Mouse (Mus musculus) bone marrow macrophage, adult 2 months (primary cell): Measurements from ENCODE around the gene Rb1. TPM values are rescaled to one million over a fixed set of nuclear protein-coding genes. Genes with fewer than 3 reads are reported as not detected.

ENCODE experiments used
- H3K27ac ChIP-seq: 2 replicates; pipeline ENCODE4 v1.5.1; 2012; ENCODE audit warnings: low read depth, low read length; ENCODE audit not compliant: insufficient read depth
- H3K4me1 ChIP-seq: 2 replicates; pipeline ENCODE4 v1.6.1; 2012; ENCODE audit warnings: low read length; ENCODE audit not compliant: control insufficient read depth, insufficient read depth
- H3K4me3 ChIP-seq: 2 replicates; pipeline ENCODE4 v1.5.1; 2012; ENCODE audit warnings: mild to moderate bottlenecking, low read length, moderate library complexity; ENCODE audit not compliant: insufficient read depth
- CTCF ChIP-seq: IDR thresholded peaks from 2 replicates; pipeline ENCODE4 v1.5.1; 2012; ENCODE audit warnings: low read depth, mild to moderate bottlenecking, low read length, moderate library complexity
- POLR2A ChIP-seq: IDR thresholded peaks from 2 replicates; pipeline ENCODE4 v1.6.1; 2012; ENCODE audit warnings: mild to moderate bottlenecking, low read depth, low read length, borderline replicate concordance
- polyA plus RNA-seq: library from polyadenylated mRNA; stranded (reverse); fragments of >200 nt; gene quantifications from 2 replicates; pipeline ENCODE4 v1.2.4, GENCODE M21; 2012; ENCODE audit not compliant: missing spikeins, insufficient read depth, insufficient read length

Gene Rb1
- polyA plus RNA-seq, 1 experiment, result 46.2 TPM

DNA sequence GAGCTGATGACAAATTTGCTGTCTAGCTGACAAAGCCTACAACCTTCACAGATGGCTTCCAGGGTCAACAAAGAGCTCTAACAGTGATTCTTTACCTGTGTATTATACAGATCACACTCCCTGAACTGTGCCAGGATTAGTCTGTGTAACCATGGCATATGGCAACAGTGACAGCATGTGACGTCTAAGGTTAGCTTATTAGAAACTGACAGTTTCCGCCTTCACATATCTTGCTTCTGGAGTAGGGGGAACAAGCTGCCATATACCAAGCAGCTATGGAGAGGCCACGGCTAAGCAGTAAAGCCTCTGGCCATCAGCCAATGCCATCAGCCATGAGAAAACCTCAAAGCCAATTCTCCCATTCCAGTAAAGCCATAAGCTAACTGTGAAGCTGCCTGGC lies 99.3 kb downstream of the Rb1 start:
- TF ChIP-seq CTCF (no peak), POLR2A (no peak)
- Histone ChIP-seq H3K4me1 (peaks cover 35% of the 10 kb centered on the region), H3K27ac (no peak overlapping the region), H3K4me3 (no peak overlapping the region)

DNA sequence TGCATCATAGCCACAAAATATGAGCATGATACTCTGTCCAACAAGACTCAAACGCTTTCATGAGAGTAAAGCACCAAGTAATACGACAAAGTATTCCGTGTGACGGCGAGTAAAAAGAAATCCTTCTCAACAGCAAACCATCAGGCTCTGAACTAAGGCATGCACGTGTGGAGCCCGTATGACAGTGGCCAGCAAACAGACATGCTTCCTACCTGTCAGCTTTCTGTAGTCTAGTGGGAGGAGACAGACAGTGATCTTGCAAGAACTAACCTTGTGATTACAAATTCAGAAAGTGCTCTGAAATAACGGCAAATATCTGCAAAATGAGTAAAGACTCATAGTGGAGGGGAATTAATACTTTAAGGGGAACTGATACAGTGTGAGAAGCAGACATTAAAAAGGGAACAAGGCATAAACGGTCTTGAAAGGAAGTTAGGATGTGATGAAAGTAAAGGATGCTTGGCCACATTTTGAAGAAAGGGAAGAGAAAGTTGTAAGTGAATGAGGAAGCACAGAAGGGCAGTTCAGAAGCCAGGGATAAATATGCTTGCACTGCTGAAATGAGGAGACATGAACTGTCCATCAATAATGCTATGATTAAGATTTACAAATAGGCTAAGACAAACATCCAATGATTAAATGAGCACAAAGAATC lies 103.2 kb downstream of the Rb1 start:
- H3K4me1 ChIP-seq, result peaks cover 33% of the 10 kb centered on the region
- TF ChIP-seq POLR2A (no peak), CTCF (no peak)
- H3K27ac ChIP-seq, result peak overlapping the region; percentile 83
- peak overlapping the region; percentile 34 for H3K4me3 ChIP-seq

DNA sequence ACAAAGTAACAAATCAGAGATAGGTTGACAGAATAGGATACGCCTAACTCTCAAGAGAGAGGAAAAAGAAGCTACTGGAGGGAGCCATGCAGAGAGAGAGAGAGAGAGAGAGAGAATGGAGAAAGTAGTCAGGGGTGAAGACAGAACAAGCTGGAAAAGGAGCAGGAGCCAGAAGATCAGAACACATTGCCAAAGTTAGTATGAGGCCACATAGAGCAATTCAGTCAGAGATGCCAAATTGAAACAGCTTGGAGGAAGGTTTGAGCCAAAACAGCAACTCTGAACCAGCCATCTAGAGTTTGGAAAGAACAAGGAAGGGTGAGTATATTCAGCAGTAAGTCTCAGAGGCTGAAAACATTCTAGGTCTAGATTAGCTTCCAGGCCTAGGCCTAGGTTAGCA lies 108.6 kb downstream of the Rb1 start:
- Histone ChIP-seq H3K4me1 (peaks cover 10% of the 10 kb centered on the region), H3K4me3 (no peak overlapping the region), H3K27ac (no peak overlapping the region)
- TF ChIP-seq CTCF, result no peak
- TF ChIP-seq POLR2A, result no peak

DNA sequence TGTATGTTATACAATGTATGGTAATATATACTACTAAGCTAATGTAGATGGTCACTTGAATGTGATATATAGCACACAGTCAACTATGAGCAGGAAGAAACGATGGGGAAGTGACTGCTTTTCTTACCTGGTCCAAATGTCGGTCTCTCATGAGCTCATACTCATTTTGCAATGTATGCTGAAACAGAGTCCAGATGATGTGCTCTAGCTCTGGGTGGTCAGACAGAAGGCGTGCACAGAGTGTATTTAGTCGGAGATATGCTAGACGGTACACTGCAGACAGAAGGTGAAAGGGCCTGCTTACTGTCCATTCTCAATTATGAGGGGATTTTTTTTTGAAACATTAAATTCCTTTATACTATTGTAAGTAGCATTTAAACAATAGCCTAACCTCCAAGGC lies 114.1 kb downstream of the Rb1 start:
- H3K4me3 ChIP-seq, result no peak overlapping the region
- H3K27ac ChIP-seq, result no peak overlapping the region
- TF ChIP-seq POLR2A (no peak), CTCF (no peak)
- peaks cover 24% of the 10 kb centered on the region for H3K4me1 ChIP-seq

DNA sequence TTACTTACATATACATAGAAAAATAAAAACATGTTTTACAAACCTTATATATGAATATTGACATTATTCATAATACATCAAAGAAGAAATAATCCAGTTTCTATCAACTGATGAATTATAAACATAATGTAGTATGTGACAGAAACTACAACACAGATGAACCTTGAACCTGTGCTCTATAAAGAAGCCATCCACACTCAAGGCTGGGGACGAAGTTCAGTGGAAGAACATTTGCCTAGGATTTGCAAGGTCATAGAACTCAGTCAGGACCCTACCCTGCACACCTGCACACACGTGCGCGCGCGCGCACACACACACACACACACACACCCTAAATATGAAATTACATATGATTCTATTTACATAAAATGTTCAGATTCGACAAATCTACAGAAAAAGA lies 115.4 kb downstream of the Rb1 start:
- H3K27ac ChIP-seq, result no peak overlapping the region
- TF ChIP-seq POLR2A (no peak), CTCF (no peak)
- H3K4me3 ChIP-seq, result no peak overlapping the region
- peaks cover 21% of the 10 kb centered on the region for H3K4me1 ChIP-seq

DNA sequence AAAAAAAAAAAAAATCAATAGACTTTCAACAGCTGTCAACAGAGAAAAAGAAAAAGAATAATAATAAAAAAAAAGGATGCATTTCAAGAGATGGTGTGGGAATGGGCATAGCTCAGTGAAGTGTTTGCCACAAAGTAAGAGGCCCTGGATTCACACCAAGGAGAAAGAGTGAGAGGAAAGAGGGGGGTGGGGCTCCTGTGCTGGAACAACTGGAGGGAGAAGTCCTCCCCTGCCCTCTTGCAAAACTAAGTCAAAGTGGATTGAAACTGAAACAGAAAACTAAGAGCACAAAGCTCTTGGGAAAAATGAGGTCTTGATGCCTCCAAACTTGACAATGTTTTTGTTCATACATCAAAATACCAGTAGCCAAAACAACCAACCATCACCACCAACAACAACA lies 116.4 kb downstream of the Rb1 start:
- Histone ChIP-seq H3K4me3 (no peak overlapping the region), H3K27ac (no peak overlapping the region; the same call in 1 of the 2 replicates), H3K4me1 (peaks cover 21% of the 10 kb centered on the region)
- TF ChIP-seq CTCF (no peak), POLR2A (no peak)

DNA sequence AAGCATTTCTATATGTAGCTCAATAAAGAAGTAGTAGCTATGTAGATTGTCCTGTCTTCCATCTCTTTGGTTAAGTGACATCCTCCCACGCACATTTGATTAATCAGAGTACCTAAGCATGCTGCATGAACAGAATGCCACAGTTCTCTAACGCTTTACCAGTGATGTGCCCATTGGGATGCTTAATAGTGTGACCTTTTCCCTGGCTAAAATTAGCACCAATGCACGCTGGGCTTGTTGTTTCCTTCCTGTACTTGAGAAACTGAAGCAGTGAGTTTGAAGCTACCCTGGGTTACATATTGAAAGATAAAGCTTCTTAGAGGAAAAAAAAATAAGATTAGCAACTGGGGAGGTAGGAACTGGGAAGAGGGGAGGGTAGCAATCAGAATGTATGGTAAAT lies 121.6 kb downstream of the Rb1 start:
- no peak for TF ChIP-seq CTCF
- no peak for TF ChIP-seq POLR2A
- Histone ChIP-seq H3K27ac (no peak overlapping the region), H3K4me3 (no peak overlapping the region), H3K4me1 (peaks cover 5% of the 10 kb centered on the region)

DNA sequence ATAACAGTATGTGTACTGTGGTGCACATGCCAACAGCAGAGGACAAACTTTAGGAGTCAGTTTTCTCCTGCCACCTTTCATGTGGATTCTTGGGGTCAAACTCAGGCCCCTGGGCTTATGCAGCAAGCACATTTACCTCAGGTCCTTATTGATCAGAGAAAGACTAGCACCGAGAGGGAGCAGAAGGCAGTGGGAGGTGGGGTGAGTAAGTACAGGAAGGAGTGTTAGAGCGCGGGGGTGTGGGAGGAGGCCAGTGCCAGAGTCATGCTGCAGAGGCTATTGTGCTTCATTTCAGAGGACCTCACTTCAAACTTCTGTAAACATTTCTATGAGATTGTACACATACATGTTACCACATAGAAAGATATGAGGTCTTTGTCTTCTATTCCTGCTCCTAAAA lies 124.2 kb downstream of the Rb1 start:
- TF ChIP-seq CTCF (no peak), POLR2A (no peak)

DNA sequence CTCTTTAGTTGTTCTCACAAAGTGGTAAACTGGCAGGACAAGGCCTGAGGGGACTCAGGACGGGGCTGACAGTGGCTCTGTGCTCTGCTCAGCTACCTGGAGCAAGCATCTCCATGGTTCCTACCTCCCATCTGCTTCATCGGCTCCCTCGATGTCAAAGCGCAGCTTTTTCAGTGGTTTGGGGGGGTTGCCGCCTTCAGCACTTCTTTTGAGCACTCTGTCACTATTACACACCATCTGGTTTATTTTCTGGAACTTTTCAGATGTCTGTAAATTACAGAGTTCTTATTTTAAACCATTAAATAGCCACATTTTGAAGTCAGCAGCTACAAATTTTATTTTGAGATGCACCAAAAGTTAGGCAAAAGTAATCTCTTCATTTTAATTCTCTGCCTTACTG lies 126.6 kb downstream of the Rb1 start:
- Histone ChIP-seq H3K4me1 (peaks cover 11% of the 10 kb centered on the region), H3K27ac (no peak overlapping the region), H3K4me3 (no peak overlapping the region)
- TF ChIP-seq CTCF (no peak), POLR2A (no peak)

More for the DNA sequence above, 124.2 kb downstream of the Rb1 start:
- no peak overlapping the region for H3K4me3 ChIP-seq
- no peak overlapping the region for H3K27ac ChIP-seq
- peaks cover 11% of the 10 kb centered on the region for H3K4me1 ChIP-seq

DNA sequence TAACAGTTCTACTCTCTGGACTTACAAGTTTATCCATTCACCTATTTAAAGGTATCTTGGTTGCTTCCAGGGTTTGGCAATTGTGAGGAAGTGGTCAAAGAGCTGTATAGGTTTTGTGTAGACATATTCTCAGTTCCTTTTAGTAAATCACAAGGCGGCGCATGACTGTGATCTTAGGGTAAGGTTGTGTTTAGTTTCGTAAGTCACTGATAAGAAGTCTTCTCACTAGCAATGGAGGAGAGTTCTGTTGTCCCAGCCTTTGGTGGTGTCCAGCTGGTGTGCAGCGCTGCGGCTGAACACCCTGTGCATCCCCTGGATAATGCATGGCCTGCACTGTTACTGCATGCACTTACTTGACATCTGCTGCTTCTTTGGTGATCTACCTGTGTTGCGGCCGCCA lies 138.7 kb downstream of the Rb1 start:
- TF ChIP-seq POLR2A (no peak), CTCF (no peak)
- Histone ChIP-seq H3K4me1 (peaks cover 6% of the 10 kb centered on the region; the same call in 1 of the 2 replicates), H3K27ac (no peak overlapping the region), H3K4me3 (no peak overlapping the region)

DNA sequence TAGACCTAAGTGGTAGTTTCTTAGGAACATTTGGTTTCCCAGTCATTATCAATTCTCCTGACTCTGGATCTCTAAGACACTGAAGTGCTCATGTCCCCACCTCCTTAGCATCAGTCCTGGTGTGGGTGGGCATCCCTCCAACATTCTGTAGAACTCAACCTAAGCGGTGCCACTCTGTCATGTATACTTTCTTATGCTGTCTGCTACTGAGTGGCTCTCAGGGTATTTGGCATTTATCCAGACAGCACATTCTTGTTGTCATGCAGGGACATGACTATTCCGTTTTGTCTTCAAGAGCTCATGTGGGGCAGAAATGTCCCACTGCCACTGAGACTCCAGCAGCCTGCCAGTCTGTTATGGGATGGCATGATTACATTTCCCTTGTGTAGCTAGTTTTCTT lies 144.5 kb downstream of the Rb1 start:
- peaks cover 50% of the 10 kb centered on the region for H3K4me1 ChIP-seq
- no peak overlapping the region for H3K4me3 ChIP-seq
- peak overlapping the region; percentile 17 for H3K27ac ChIP-seq
- TF ChIP-seq CTCF (no peak), POLR2A (no peak)
